9 mouse cellular contexts compared by ENCODE assay signal in the genomic region with DNA sequence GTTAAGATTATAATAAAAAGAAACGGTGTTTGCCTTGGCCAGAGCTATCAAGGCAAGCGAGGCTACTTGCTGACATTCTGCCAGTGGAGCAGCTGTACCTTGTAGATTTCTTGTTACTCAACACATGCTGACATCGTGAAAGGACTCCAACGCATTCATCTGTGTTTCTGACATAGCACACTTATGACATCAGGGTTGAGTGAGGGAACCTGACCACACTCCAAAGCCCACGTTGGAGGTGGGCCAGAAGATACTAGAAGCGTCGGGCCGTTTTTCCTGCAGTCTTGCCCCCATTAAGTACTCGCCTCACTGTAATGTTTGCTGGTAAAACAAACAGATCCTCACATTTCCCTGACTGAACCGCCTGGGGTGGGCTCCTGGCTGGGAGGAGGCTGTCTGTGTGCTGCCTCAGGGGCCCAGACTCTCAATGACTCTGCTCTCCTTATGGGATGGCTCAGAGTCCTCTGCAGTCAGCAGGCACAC.
DNase-seq lines count a peak whose midpoint lies in the region; ATAC-seq and TF ChIP-seq lines count a peak whose summit lies in the region.
"Had no signal": no experiment of that assay in that cellular context is flagged by ENCODE, and none has a peak within 500 bp of the region (broad histone marks: within the 10 kb centered on the region; RNA-seq: fewer than 3 reads in every experiment).

No protein-coding gene starts in this region.

- H3K36me3 ChIP-seq in midbrain, embryonic 14.5 days (ENCODE audit: control insufficient read depth, insufficient read depth, low read length) = no peaks in the 10 kb centered on the region
- no peaks in the 10 kb centered on the region for H3K36me3 ChIP-seq in midbrain, embryonic 11.5 days (ENCODE audit: control insufficient read depth, insufficient read depth, low read length)
- no peaks in the 10 kb centered on the region for H3K36me3 ChIP-seq in forebrain, embryonic 14.5 days (ENCODE audit: control insufficient read depth, insufficient read depth, low read length)
- H3K36me3 ChIP-seq in lung, postnatal 0 days (ENCODE audit: insufficient read depth, low read length) = no peaks in the 10 kb centered on the region

- no peak overlapping the region for H3K9ac ChIP-seq in midbrain, embryonic 14.5 days (replicated peaks; ENCODE audit: low read length)
- H3K9ac ChIP-seq in midbrain, embryonic 11.5 days (ENCODE audit: low read length) = no peak overlapping the region
- no peak overlapping the region; the same call in 1 of the 2 replicates for H3K9ac ChIP-seq in forebrain, embryonic 14.5 days (ENCODE audit: low read length)
- H3K9ac ChIP-seq in lung, postnatal 0 days (replicated peaks; ENCODE audit: low read depth) = no peak overlapping the region
- H3K9ac ChIP-seq: liver, embryonic 14.5 days had no signal

- peak; percentile 19 for DNase-seq in midbrain, embryonic 14.5 days
- no peak for DNase-seq in midbrain, embryonic 11.5 days (ENCODE audit: low spot score, missing footprints)
- DNase-seq in forebrain, embryonic 14.5 days (ENCODE audit: low spot score) = peak; percentile 71
- peak; percentile 64 to 68 for DNase-seq in heart, postnatal 36 days
- DNase-seq in lung, postnatal 0 days (ENCODE audit: low spot score) = peak; percentile 94
- no peak for DNase-seq in layer of hippocampus, postnatal 10 days (ENCODE audit: low spot score in 2 of 2)
- no peak for DNase-seq in left cerebral cortex, postnatal 36 days (ENCODE audit: low spot score in 2 of 2)

- no peaks in the 10 kb centered on the region for H3K4me1 ChIP-seq in midbrain, embryonic 14.5 days (ENCODE audit: control insufficient read depth, insufficient read depth, low read length)
- no peaks in the 10 kb centered on the region for H3K4me1 ChIP-seq in midbrain, embryonic 11.5 days (ENCODE audit: control insufficient read depth, insufficient read depth, low read length)
- peaks cover 8% of the 10 kb centered on the region; the same call in 1 of the 2 replicates for H3K4me1 ChIP-seq in forebrain, embryonic 14.5 days (ENCODE audit: control insufficient read depth, insufficient read depth, low read length)
- peaks cover 4% of the 10 kb centered on the region; the same call in 1 of the 2 replicates for H3K4me1 ChIP-seq in lung, postnatal 0 days (ENCODE audit: insufficient read depth, low read depth, low read length)

- no peak overlapping the region for H3K27ac ChIP-seq in midbrain, embryonic 14.5 days (replicated peaks; ENCODE audit: low read depth, low read length)
- no peak overlapping the region for H3K27ac ChIP-seq in midbrain, embryonic 11.5 days (ENCODE audit: low read depth, low read length)
- H3K27ac ChIP-seq in forebrain, embryonic 14.5 days (ENCODE audit: low read depth, low read length) = no peak overlapping the region
- peak overlapping the region; percentile 38; the same call in 1 of the 2 replicates for H3K27ac ChIP-seq in lung, postnatal 0 days (ENCODE audit: low read length)
- H3K27ac ChIP-seq: liver, embryonic 14.5 days had no signal

- no peak for ATAC-seq in midbrain, embryonic 14.5 days (ENCODE audit: low FRiP score, low TSS enrichment)
- ATAC-seq in midbrain, embryonic 11.5 days (ENCODE audit: low FRiP score) = no peak
- peak; percentile 54 for ATAC-seq in forebrain, embryonic 14.5 days
- peak; percentile 87 for ATAC-seq in lung, postnatal 0 days
- ATAC-seq in inflammation-experienced regulatory T-cells, adult 6 months = no peak

- no peak overlapping the region for H3K4me3 ChIP-seq in midbrain, embryonic 14.5 days (replicated peaks; ENCODE audit: low read depth, low read length)
- H3K4me3 ChIP-seq in midbrain, embryonic 11.5 days (ENCODE audit: low read depth, low read length) = no peak overlapping the region
- H3K4me3 ChIP-seq in forebrain, embryonic 14.5 days (ENCODE audit: low read depth, low read length) = no peak overlapping the region
- no peak overlapping the region for H3K4me3 ChIP-seq in lung, postnatal 0 days (ENCODE audit: low read depth, low read length)

- H3K9me3 ChIP-seq in midbrain, embryonic 14.5 days (ENCODE audit: control insufficient read depth, low read length) = no peaks in the 10 kb centered on the region
- H3K9me3 ChIP-seq in midbrain, embryonic 11.5 days (ENCODE audit: control insufficient read depth, low read length) = no peaks in the 10 kb centered on the region
- no peaks in the 10 kb centered on the region for H3K9me3 ChIP-seq in forebrain, embryonic 14.5 days (replicated peaks; ENCODE audit: control insufficient read depth, low read length)
- no peaks in the 10 kb centered on the region for H3K9me3 ChIP-seq in lung, postnatal 0 days (ENCODE audit: low read length)

- peak; percentile 67; the same call in 1 of the 2 replicates for TF ChIP-seq EP300 in lung, postnatal 0 days (IDR thresholded peaks at IDR 0.05)

- intact Hi-C loops in heart, postnatal 36 days (cut with DNase I) = loop anchor here (2.0 kb wide), 1 partner anchor 66 kb away; no protein-coding TSS in a partner anchor
- intact Hi-C loops in left cerebral cortex, postnatal 36 days (cut with DNase I) = no loop called here

- no peaks in the 10 kb centered on the region for H3K27me3 ChIP-seq in midbrain, embryonic 14.5 days (ENCODE audit: control insufficient read depth, insufficient read depth, low read length)
- no peaks in the 10 kb centered on the region for H3K27me3 ChIP-seq in midbrain, embryonic 11.5 days (ENCODE audit: control insufficient read depth, insufficient read depth, low read length)
- no peaks in the 10 kb centered on the region for H3K27me3 ChIP-seq in forebrain, embryonic 14.5 days (replicated peaks; ENCODE audit: control insufficient read depth, insufficient read depth, low read length)
- 0 out of 2 replicates have a peak, but pooled peaks cover 5% of the 10 kb centered on the region for H3K27me3 ChIP-seq in lung, postnatal 0 days (replicated peaks; ENCODE audit: insufficient read depth, low read length)

- WGBS in midbrain, embryonic 14.5 days = 78% methylated on average over 10 of the region's 10 CpGs
- 75% methylated on average over 10 of the region's 10 CpGs for WGBS in midbrain, embryonic 11.5 days
- 40% methylated on average over 10 of the region's 10 CpGs for WGBS in forebrain, embryonic 14.5 days
- 5% methylated on average over 10 of the region's 10 CpGs for WGBS in lung, postnatal 0 days

- TF ChIP-seq CTCF in lung, postnatal 0 days (IDR thresholded peaks at IDR 0.05) = no peak

- no peak overlapping the region for H3K4me2 ChIP-seq in midbrain, embryonic 14.5 days (ENCODE audit: low read length)
- H3K4me2 ChIP-seq in midbrain, embryonic 11.5 days = no peak overlapping the region
- no peak overlapping the region for H3K4me2 ChIP-seq in forebrain, embryonic 14.5 days (ENCODE audit: low read length)
- H3K4me2 ChIP-seq in lung, postnatal 0 days (replicated peaks; ENCODE audit: low read depth, low read length) = no peak overlapping the region

Comparison
In these comparisons a context has a peak if more than half of its experiments do, and no peak if none do; other contexts are left out.
1. DNase-seq: peak in midbrain, embryonic 14.5 days (single experiment), forebrain, embryonic 14.5 days (single experiment), heart, postnatal 36 days (2 of 2) and lung, postnatal 0 days (single experiment); none in midbrain, embryonic 11.5 days (single experiment), layer of hippocampus, postnatal 10 days (0 of 2) and left cerebral cortex, postnatal 36 days (0 of 2).
2. ATAC-seq: peak in forebrain, embryonic 14.5 days (single experiment) and lung, postnatal 0 days (single experiment); none in midbrain, embryonic 14.5 days (single experiment), midbrain, embryonic 11.5 days (single experiment) and inflammation-experienced regulatory T-cells, adult 6 months (single experiment).